Mouse (Mus musculus) liver, embryonic 11.5 days (tissue): ENCODE data around the gene Ppfibp1. TPM values are rescaled to one million over a fixed set of nuclear protein-coding genes. Genes with fewer than 3 reads are reported as not detected.
A peak's percentile ranks its signal among the peaks of the same experiment; 100 is the strongest.

Experiments used
- ATAC-seq: fragments of 200-750 bp; cut with Nextera tagmentation; replicated peaks from 2 replicates; pipeline ENCODE4 v1.8.0; 2017; ENCODE audit warnings: moderate number of reproducible peaks, mild to moderate bottlenecking, moderate TSS enrichment, moderate library complexity; ENCODE audit not compliant: low FRiP score
- DNase-seq: peaks from one replicate; pipeline ENCODE4 v3.0.0-alpha.2; 2017; ENCODE audit warnings: low spot score
- H3K27ac ChIP-seq: fragments of 300-500 bp; sonication (generic); 2 replicates; pipeline ENCODE4 v1.5.1; 2014; ENCODE audit warnings: mild to moderate bottlenecking, low read depth, low read length, control low read depth
- H3K27me3 ChIP-seq: fragments of 300-500 bp; sonication (generic); replicated peaks from 2 replicates; pipeline ENCODE4 v1.6.1; 2014; ENCODE audit warnings: low read length, mixed read lengths; ENCODE audit not compliant: control insufficient read depth, insufficient read depth
- H3K36me3 ChIP-seq: fragments of 300-500 bp; sonication (generic); 2 replicates; pipeline ENCODE4 v1.6.1; 2014; ENCODE audit warnings: mild to moderate bottlenecking, low read length, moderate library complexity, mixed read lengths; ENCODE audit not compliant: control insufficient read depth, insufficient read depth
- H3K4me1 ChIP-seq: fragments of 300-500 bp; sonication (generic); replicated peaks from 2 replicates; pipeline ENCODE4 v1.6.1; 2014; ENCODE audit warnings: low read length, mixed read lengths; ENCODE audit not compliant: control insufficient read depth, insufficient read depth
- H3K4me2 ChIP-seq: fragments of 300-500 bp; sonication (generic); 2 replicates; pipeline ENCODE4 v1.6.1; 2014; ENCODE audit warnings: mild to moderate bottlenecking, control low read depth, moderate library complexity
- H3K4me3 ChIP-seq: fragments of 300-500 bp; sonication (generic); 2 replicates; pipeline ENCODE4 v1.5.1; 2014; ENCODE audit warnings: low read depth, low read length, control low read depth
- H3K9ac ChIP-seq: fragments of 300-500 bp; sonication (generic); 2 replicates; pipeline ENCODE4 v1.6.1; 2014; ENCODE audit warnings: low read depth, low read length, control low read depth
- H3K9me3 ChIP-seq: fragments of 300-500 bp; sonication (generic); 2 replicates; pipeline ENCODE4 v1.6.1; 2016; ENCODE audit warnings: low read length, inconsistent platforms, mixed read lengths; ENCODE audit not compliant: control insufficient read depth
- WGBS: fragments of 180-500 bp; shearing (Covaris S2); extraction: QIAGEN DNeasy Blood & Tissue Kit; methylation state at CpG from one replicate; pipeline ENCODE4 v1.1.7; 2014; 5-methylcytosine and 5-hydroxymethylcytosine counted together
- polyA plus RNA-seq: library from polyadenylated mRNA; unstranded; fragments of >200 nt; fragmentation: Nextera tagmentation; extraction: Ambion mirVana; gene quantifications from 2 replicates; pipeline ENCODE4 v1.2.1, GENCODE M21; 2014

Ppfibp1 gene
- polyA plus RNA-seq, 1 experiment from 2014 or later, result 31.1 TPM

DNA sequence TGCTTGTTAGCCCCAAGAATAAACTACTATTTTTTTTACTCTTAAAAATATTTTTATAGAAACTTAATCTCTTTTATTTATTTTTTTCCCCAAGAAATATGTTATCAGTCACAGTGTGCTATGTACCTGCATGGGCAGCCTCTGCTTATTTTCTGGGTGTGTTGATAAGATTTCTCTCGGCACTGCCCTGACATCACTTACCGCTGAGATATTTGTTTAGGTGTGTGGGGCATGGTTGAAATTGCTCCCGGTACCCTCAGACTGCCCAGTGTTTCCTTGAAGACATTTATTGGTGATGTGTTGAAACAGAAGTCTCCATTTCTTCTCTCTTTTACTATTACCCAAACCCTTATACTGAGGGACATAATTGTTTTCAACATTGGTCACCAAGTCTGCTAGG is 136.5 kb downstream of the Ppfibp1 start:
- WGBS, result 70% methylated on average over 3 of the region's 3 CpGs
- DNase-seq (no peak), ATAC-seq (no peak)
- H3K4me2 ChIP-seq, result no peak overlapping the region
- H3K9ac ChIP-seq, result no peak overlapping the region
- peaks cover 5% of the 10 kb centered on the region; the same call in 1 of the 2 replicates for H3K36me3 ChIP-seq
- no peaks in the 10 kb centered on the region for H3K27me3 ChIP-seq
- no peak overlapping the region for H3K4me3 ChIP-seq
- H3K4me1 ChIP-seq, result no peaks in the 10 kb centered on the region
- H3K27ac ChIP-seq, result no peak overlapping the region
- no peaks in the 10 kb centered on the region for H3K9me3 ChIP-seq

DNA sequence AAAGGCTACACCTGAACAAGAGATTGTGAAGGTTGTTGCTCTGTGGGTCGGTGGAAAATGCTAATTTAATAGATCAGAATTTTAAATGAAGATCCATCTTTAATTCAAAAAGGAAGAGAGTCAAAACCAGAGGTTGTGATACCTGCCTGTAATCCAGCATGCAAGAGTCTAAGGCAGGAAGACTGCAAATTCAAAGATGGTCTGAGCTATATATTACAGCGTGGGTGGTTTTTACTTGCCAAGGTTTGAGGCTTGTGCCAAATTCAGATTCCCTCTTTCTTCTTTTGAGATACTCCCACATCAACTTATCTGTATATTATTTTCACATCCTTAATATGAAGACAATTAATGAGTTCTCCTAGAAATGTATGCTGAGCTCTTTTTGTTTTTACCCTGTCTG is 140.1 kb downstream of the Ppfibp1 start:
- WGBS, result 77% methylated on average over 2 of the region's 2 CpGs

GRCm38 (mm10) chr6:147029591-147029990 is 141.3 kb downstream of the Ppfibp1 start:
- 89% methylated on average over 9 of the region's 9 CpGs for WGBS
- no peak overlapping the region for H3K4me2 ChIP-seq
- H3K4me3 ChIP-seq, result no peak overlapping the region
- no peak overlapping the region for H3K27ac ChIP-seq
- H3K36me3 ChIP-seq, result peaks cover 13% of the 10 kb centered on the region; the same call in 1 of the 2 replicates
- DNase-seq, result no peak
- no peaks in the 10 kb centered on the region for H3K27me3 ChIP-seq
- H3K9ac ChIP-seq, result no peak overlapping the region
- H3K4me1 ChIP-seq, result no peaks in the 10 kb centered on the region
- no peaks in the 10 kb centered on the region for H3K9me3 ChIP-seq
- no peak for ATAC-seq

More for the DNA sequence above, 140.1 kb downstream of the Ppfibp1 start:
- Histone ChIP-seq H3K36me3 (peaks cover 13% of the 10 kb centered on the region; the same call in 1 of the 2 replicates), H3K27ac (no peak overlapping the region), H3K4me1 (no peaks in the 10 kb centered on the region), H3K9me3 (no peaks in the 10 kb centered on the region), H3K9ac (no peak overlapping the region), H3K4me2 (no peak overlapping the region), H3K4me3 (no peak overlapping the region), H3K27me3 (no peaks in the 10 kb centered on the region)
- DNase-seq (no peak), ATAC-seq (no peak)

- ATAC-seq, result no peak
- no peak overlapping the region for H3K27ac ChIP-seq
- H3K36me3 ChIP-seq, result peaks cover 13% of the 10 kb centered on the region; the same call in 1 of the 2 replicates
Measured at GRCm38 (mm10) chr6:147030096-147030885, 142.0 kb downstream of the Ppfibp1 start.

DNA sequence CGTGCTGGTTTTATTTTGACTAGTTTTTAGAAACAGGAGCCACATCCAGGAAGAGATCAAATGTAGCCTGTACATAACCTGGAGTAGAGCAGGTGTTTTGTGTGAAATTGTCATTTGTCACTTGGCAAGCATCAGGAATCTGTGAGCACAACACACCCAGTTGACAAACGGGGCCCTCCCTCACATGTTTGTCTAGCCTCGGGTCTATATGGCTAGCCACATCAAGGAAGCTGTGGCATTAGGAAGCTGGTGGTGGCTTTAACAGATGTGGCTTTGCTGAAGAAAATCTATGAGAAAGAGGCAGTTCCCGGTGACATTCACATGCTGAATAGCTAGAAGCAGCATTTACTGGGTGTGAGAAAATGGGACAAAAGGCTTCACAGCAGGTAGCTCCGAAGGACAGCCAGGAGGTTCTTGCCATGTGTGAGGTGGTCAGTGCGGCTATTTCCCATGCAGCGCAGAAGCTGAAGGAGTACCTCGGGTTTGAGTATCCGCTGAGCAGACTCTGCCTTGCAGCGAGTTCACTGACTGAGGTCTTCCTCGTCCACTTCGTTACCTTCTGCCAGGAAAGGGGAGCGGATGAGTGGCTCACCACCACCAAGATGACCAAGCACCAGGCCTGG is 144.1 kb downstream of the Ppfibp1 start, which contains the start of gene Rep15:
Gene Rep15, plus strand, starts transcription at position 282 of the 623 bp plus-strand sequence.
- ATAC-seq (no peak), DNase-seq (no peak)
- Histone ChIP-seq H3K9ac (no peak within 1 kb of the TSS), H3K36me3 (peaks cover 10% of the 10 kb centered on the region; the same call in 1 of the 2 replicates), H3K9me3 (no peaks in the 10 kb centered on the region), H3K4me1 (no peaks in the 10 kb centered on the region), H3K27ac (no peak within 1 kb of the TSS), H3K4me2 (no peak within 1 kb of the TSS), H3K4me3 (no peak within 1 kb of the TSS), H3K27me3 (no peaks in the 10 kb centered on the region)
- 66% methylated on average over 13 of the region's 13 CpGs for WGBS

More at GRCm38 (mm10) chr6:147030096-147030885, 142.0 kb downstream of the Ppfibp1 start:
- 87% methylated on average over 15 of the region's 15 CpGs for WGBS
- Histone ChIP-seq H3K27me3 (no peaks in the 10 kb centered on the region), H3K4me3 (no peak overlapping the region), H3K4me1 (no peaks in the 10 kb centered on the region), H3K4me2 (no peak overlapping the region), H3K9ac (no peak overlapping the region), H3K9me3 (no peaks in the 10 kb centered on the region)
- no peak for DNase-seq

- H3K9me3 ChIP-seq, result no peaks in the 10 kb centered on the region
- peak within 1 kb of the TSS; percentile 88 for H3K4me3 ChIP-seq
- 3% methylated on average over 66 of the region's 66 CpGs for WGBS
- no peaks in the 10 kb centered on the region; the same call in 1 of the 2 replicates for H3K36me3 ChIP-seq
- H3K9ac ChIP-seq, result peak within 1 kb of the TSS; percentile 93
- peak; percentile 90 for DNase-seq
- H3K4me2 ChIP-seq, result peak within 1 kb of the TSS; percentile 64
- peak; percentile 99 for ATAC-seq
- H3K27me3 ChIP-seq, result no peaks in the 10 kb centered on the region
- H3K27ac ChIP-seq, result peak within 1 kb of the TSS; percentile 59; the same call in 1 of the 2 replicates
- H3K4me1 ChIP-seq, result peaks cover 10% of the 10 kb centered on the region
Measured at GRCm38 (mm10) chr6:147042291-147043290, 154.3 kb downstream of the Ppfibp1 start, which contains the start of gene Mrps35. Gene Mrps35, plus strand, starts transcription at chr6:147042764.

- Histone ChIP-seq H3K9me3 (no peaks in the 10 kb centered on the region), H3K4me2 (peak overlapping the region; percentile 64), H3K4me3 (peak overlapping the region; percentile 88), H3K27me3 (no peaks in the 10 kb centered on the region), H3K27ac (no peak overlapping the region), H3K9ac (peak overlapping the region; percentile 93), H3K36me3 (peaks cover 2% of the 10 kb centered on the region; the same call in 1 of the 2 replicates), H3K4me1 (peaks cover 10% of the 10 kb centered on the region)
- DNase-seq, result peak; percentile 25
- 42% methylated on average over 7 of the region's 7 CpGs for WGBS
- ATAC-seq, result no peak
Measured at GRCm38 (mm10) chr6:147043633-147044032, 155.3 kb downstream of the Ppfibp1 start.
